Mouse (Mus musculus): ENCODE results near the gene Enc1. TPM values are rescaled to one million over a fixed set of nuclear protein-coding genes. Genes with fewer than 3 reads are reported as not detected.

Gene Enc1
- polyA plus RNA-seq, 1 experiment from 2014 or later, result 94.5 TPM

- no peaks in the 10 kb centered on the region for H3K27me3 ChIP-seq (ENCODE audit: control insufficient read depth, insufficient read depth, low read length)
- H3K4me1 ChIP-seq (ENCODE audit: control insufficient read depth, insufficient read depth, low read length), result peaks cover 15% of the 10 kb centered on the region; the same call in 1 of the 2 replicates
- ATAC-seq (ENCODE audit: low read depth), result peak; percentile 48; the same call in 1 of the 2 replicates
- no peaks in the 10 kb centered on the region for H3K9me3 ChIP-seq (ENCODE audit: control insufficient read depth, low read length)
- H3K9ac ChIP-seq (replicated peaks; ENCODE audit: low read depth, low read length), result no peak overlapping the region
- H3K36me3 ChIP-seq (ENCODE audit: control insufficient read depth, insufficient read depth, low read length), result no peaks in the 10 kb centered on the region
- H3K4me3 ChIP-seq (ENCODE audit: low read depth, low read length), result no peak overlapping the region
- no peak overlapping the region for H3K4me2 ChIP-seq (ENCODE audit: low read depth, low read length)
- 22% methylated on average over 2 of the region's 3 CpGs for WGBS
- no peak overlapping the region for H3K27ac ChIP-seq (ENCODE audit: low read depth, low read length)
These were observed 49.8 kb downstream of the Enc1 start for GRCm38 (mm10) chr13:97290747-97291146.

- WGBS, result 74% methylated on average over 17 of the region's 17 CpGs
- no peaks in the 10 kb centered on the region for H3K27me3 ChIP-seq (ENCODE audit: control insufficient read depth, insufficient read depth, low read length)
These were observed 50.4 kb downstream of the Enc1 start for GRCm38 (mm10) chr13:97291354-97291753.

GRCm38 (mm10) chr13:97292026-97292425, 51.1 kb downstream of the Enc1 start:
- Histone ChIP-seq H3K4me3 (ENCODE audit: low read depth, low read length) (no peak overlapping the region), H3K36me3 (ENCODE audit: control insufficient read depth, insufficient read depth, low read length) (no peaks in the 10 kb centered on the region), H3K9me3 (ENCODE audit: control insufficient read depth, low read length) (no peaks in the 10 kb centered on the region), H3K27ac (ENCODE audit: low read depth, low read length) (no peak overlapping the region), H3K9ac (replicated peaks; ENCODE audit: low read depth, low read length) (no peak overlapping the region), H3K4me1 (ENCODE audit: control insufficient read depth, insufficient read depth, low read length) (peaks cover 15% of the 10 kb centered on the region; the same call in 1 of the 2 replicates), H3K27me3 (ENCODE audit: control insufficient read depth, insufficient read depth, low read length) (no peaks in the 10 kb centered on the region), H3K4me2 (ENCODE audit: low read depth, low read length) (no peak overlapping the region; the same call in 1 of the 2 replicates)
- ATAC-seq (ENCODE audit: low read depth), result peak; percentile 67; the same call in 1 of the 2 replicates
- 35% methylated on average over 8 of the region's 8 CpGs for WGBS

More at GRCm38 (mm10) chr13:97291354-97291753, 50.4 kb downstream of the Enc1 start:
- Histone ChIP-seq H3K4me1 (ENCODE audit: control insufficient read depth, insufficient read depth, low read length) (peaks cover 15% of the 10 kb centered on the region; the same call in 1 of the 2 replicates), H3K9me3 (ENCODE audit: control insufficient read depth, low read length) (no peaks in the 10 kb centered on the region), H3K9ac (replicated peaks; ENCODE audit: low read depth, low read length) (no peak overlapping the region), H3K4me2 (ENCODE audit: low read depth, low read length) (no peak overlapping the region), H3K27ac (ENCODE audit: low read depth, low read length) (0 out of 2 replicates have a peak overlapping the region, but pooled peaks have one; percentile 2), H3K36me3 (ENCODE audit: control insufficient read depth, insufficient read depth, low read length) (no peaks in the 10 kb centered on the region), H3K4me3 (ENCODE audit: low read depth, low read length) (no peak overlapping the region)
- ATAC-seq (ENCODE audit: low read depth), result peak; percentile 38; the same call in 1 of the 2 replicates

- H3K27ac ChIP-seq (ENCODE audit: low read depth, low read length), result no peak overlapping the region
- H3K4me3 ChIP-seq (ENCODE audit: low read depth, low read length), result no peak overlapping the region
- no peak overlapping the region for H3K9ac ChIP-seq (replicated peaks; ENCODE audit: low read depth, low read length)
- peak overlapping the region; percentile 15; the same call in 1 of the 2 replicates for H3K4me2 ChIP-seq (ENCODE audit: low read depth, low read length)
- no peaks in the 10 kb centered on the region for H3K27me3 ChIP-seq (ENCODE audit: control insufficient read depth, insufficient read depth, low read length)
- no peaks in the 10 kb centered on the region for H3K9me3 ChIP-seq (ENCODE audit: control insufficient read depth, low read length)
- peak; percentile 46 for ATAC-seq (ENCODE audit: low read depth)
- H3K4me1 ChIP-seq (ENCODE audit: control insufficient read depth, insufficient read depth, low read length), result peaks cover 15% of the 10 kb centered on the region; the same call in 1 of the 2 replicates
- no peaks in the 10 kb centered on the region for H3K36me3 ChIP-seq (ENCODE audit: control insufficient read depth, insufficient read depth, low read length)
- 7% methylated on average over 12 of the region's 12 CpGs for WGBS
These were observed 51.7 kb downstream of the Enc1 start for GRCm38 (mm10) chr13:97292451-97293245.

- Histone ChIP-seq H3K27ac (ENCODE audit: low read depth, low read length) (no peak overlapping the region), H3K4me3 (ENCODE audit: low read depth, low read length) (no peak overlapping the region), H3K27me3 (ENCODE audit: control insufficient read depth, insufficient read depth, low read length) (no peaks in the 10 kb centered on the region), H3K36me3 (ENCODE audit: control insufficient read depth, insufficient read depth, low read length) (no peaks in the 10 kb centered on the region), H3K4me2 (ENCODE audit: low read depth, low read length) (no peak overlapping the region), H3K4me1 (ENCODE audit: control insufficient read depth, insufficient read depth, low read length) (peaks cover 15% of the 10 kb centered on the region; the same call in 1 of the 2 replicates), H3K9ac (replicated peaks; ENCODE audit: low read depth, low read length) (no peak overlapping the region), H3K9me3 (ENCODE audit: control insufficient read depth, low read length) (no peaks in the 10 kb centered on the region)
- WGBS, result 45% methylated on average over 9 of the region's 9 CpGs
- ATAC-seq (ENCODE audit: low read depth), result no peak
These were observed 54.4 kb downstream of the Enc1 start for GRCm38 (mm10) chr13:97295101-97295852.

GRCm38 (mm10) chr13:97295853-97296219, 54.9 kb downstream of the Enc1 start:
- H3K36me3 ChIP-seq (ENCODE audit: control insufficient read depth, insufficient read depth, low read length), result no peaks in the 10 kb centered on the region
- H3K9ac ChIP-seq (replicated peaks; ENCODE audit: low read depth, low read length), result no peak overlapping the region
- H3K4me2 ChIP-seq (ENCODE audit: low read depth, low read length), result no peak overlapping the region
- WGBS, result 79% methylated on average over 11 of the region's 11 CpGs
- H3K4me3 ChIP-seq (ENCODE audit: low read depth, low read length), result no peak overlapping the region
- no peaks in the 10 kb centered on the region for H3K9me3 ChIP-seq (ENCODE audit: control insufficient read depth, low read length)
- no peaks in the 10 kb centered on the region for H3K27me3 ChIP-seq (ENCODE audit: control insufficient read depth, insufficient read depth, low read length)
- peaks cover 15% of the 10 kb centered on the region; the same call in 1 of the 2 replicates for H3K4me1 ChIP-seq (ENCODE audit: control insufficient read depth, insufficient read depth, low read length)
- H3K27ac ChIP-seq (ENCODE audit: low read depth, low read length), result no peak overlapping the region
- no peak for ATAC-seq (ENCODE audit: low read depth)

- no peak for ATAC-seq (ENCODE audit: low read depth)
- H3K4me1 ChIP-seq (ENCODE audit: control insufficient read depth, insufficient read depth, low read length), result peaks cover 13% of the 10 kb centered on the region; the same call in 1 of the 2 replicates
These were observed 55.4 kb downstream of the Enc1 start for GRCm38 (mm10) chr13:97296281-97296680.

GRCm38 (mm10) chr13:97296757-97297156, 55.9 kb downstream of the Enc1 start:
- WGBS, result 88% methylated on average over 5 of the region's 5 CpGs
- H3K4me3 ChIP-seq (ENCODE audit: low read depth, low read length), result no peak overlapping the region
- no peak overlapping the region for H3K4me2 ChIP-seq (ENCODE audit: low read depth, low read length)
- no peaks in the 10 kb centered on the region for H3K36me3 ChIP-seq (ENCODE audit: control insufficient read depth, insufficient read depth, low read length)
- H3K4me1 ChIP-seq (ENCODE audit: control insufficient read depth, insufficient read depth, low read length), result peaks cover 11% of the 10 kb centered on the region; the same call in 1 of the 2 replicates
- H3K27me3 ChIP-seq (ENCODE audit: control insufficient read depth, insufficient read depth, low read length), result no peaks in the 10 kb centered on the region
- H3K27ac ChIP-seq (ENCODE audit: low read depth, low read length), result no peak overlapping the region
- no peaks in the 10 kb centered on the region for H3K9me3 ChIP-seq (ENCODE audit: control insufficient read depth, low read length)
- no peak for ATAC-seq (ENCODE audit: low read depth)
- H3K9ac ChIP-seq (replicated peaks; ENCODE audit: low read depth, low read length), result no peak overlapping the region

More at GRCm38 (mm10) chr13:97296281-97296680, 55.4 kb downstream of the Enc1 start:
- Histone ChIP-seq H3K36me3 (ENCODE audit: control insufficient read depth, insufficient read depth, low read length) (no peaks in the 10 kb centered on the region), H3K27ac (ENCODE audit: low read depth, low read length) (no peak overlapping the region), H3K9me3 (ENCODE audit: control insufficient read depth, low read length) (no peaks in the 10 kb centered on the region), H3K9ac (replicated peaks; ENCODE audit: low read depth, low read length) (no peak overlapping the region), H3K4me3 (ENCODE audit: low read depth, low read length) (no peak overlapping the region), H3K27me3 (ENCODE audit: control insufficient read depth, insufficient read depth, low read length) (no peaks in the 10 kb centered on the region), H3K4me2 (ENCODE audit: low read depth, low read length) (no peak overlapping the region)
- 91% methylated on average over 8 of the region's 8 CpGs for WGBS

Data from neural tube, embryonic 14.5 days (tissue).